Mouse (Mus musculus): ENCODE measurements around the gene Mrpl37. TPM values are rescaled to one million over a fixed set of nuclear protein-coding genes. Genes with fewer than 3 reads are reported as not detected.

The Mrpl37 gene
- polyA plus RNA-seq, 1 experiment from 2014 or later, result 80.8 TPM

DNA sequence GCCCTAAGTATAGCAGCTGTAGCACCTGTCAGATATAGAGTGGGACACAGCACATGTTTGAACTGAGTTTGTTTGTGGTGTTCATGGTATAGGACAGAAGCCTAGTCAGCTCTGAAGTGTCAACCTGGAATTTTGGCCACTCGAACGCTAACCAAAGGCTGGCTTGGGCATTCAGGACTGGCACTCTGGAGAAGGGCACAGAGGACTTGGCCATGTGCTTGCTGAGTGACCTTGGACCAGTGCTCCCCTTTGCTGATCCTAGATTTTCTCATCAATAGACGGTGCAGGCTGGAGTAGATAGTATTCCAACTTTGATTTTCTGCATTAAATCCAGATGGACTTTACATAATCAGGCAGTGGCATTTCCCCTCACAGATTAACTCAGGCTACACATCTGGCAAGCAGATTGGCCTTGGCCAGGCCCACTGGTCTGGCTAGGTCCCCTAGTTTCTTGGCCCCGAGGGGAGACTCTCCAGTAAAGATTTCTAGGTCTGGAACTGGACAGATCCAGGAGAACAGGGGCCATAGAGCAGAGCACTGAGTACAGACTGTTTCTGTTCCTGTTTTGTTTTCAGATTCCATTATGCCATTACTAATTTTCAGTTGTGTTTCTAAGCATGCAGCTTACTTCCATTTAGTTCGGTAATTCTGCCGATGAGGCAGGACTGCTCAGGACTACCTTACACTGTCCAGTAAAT, 53.4 kb downstream of the Mrpl37 start:
- H3K4me2 ChIP-seq (replicated peaks), result no peak overlapping the region
- WGBS, result 85% methylated on average over 6 of the region's 6 CpGs
- H3K4me1 ChIP-seq, result peaks cover 73% of the 10 kb centered on the region
- peaks cover 21% of the 10 kb centered on the region; the same call in 1 of the 2 replicates for H3K36me3 ChIP-seq
- no peak overlapping the region for H3K27ac ChIP-seq
- ATAC-seq (ENCODE audit: low FRiP score), result no peak
- H3K9me3 ChIP-seq (replicated peaks), result no peaks in the 10 kb centered on the region
- H3K9ac ChIP-seq, result no peak overlapping the region
- H3K4me3 ChIP-seq, result no peak overlapping the region
- H3K27me3 ChIP-seq, result no peaks in the 10 kb centered on the region

GRCm38 (mm10) chr4:107012574-107012973, 54.1 kb downstream of the Mrpl37 start:
- Histone ChIP-seq H3K36me3 (peaks cover 21% of the 10 kb centered on the region; the same call in 1 of the 2 replicates), H3K4me2 (replicated peaks) (no peak overlapping the region), H3K9me3 (replicated peaks) (no peaks in the 10 kb centered on the region), H3K4me3 (no peak overlapping the region), H3K27me3 (no peaks in the 10 kb centered on the region), H3K4me1 (peaks cover 66% of the 10 kb centered on the region), H3K27ac (no peak overlapping the region), H3K9ac (no peak overlapping the region)
- WGBS, result 90% methylated on average over 3 of the region's 3 CpGs
- ATAC-seq (ENCODE audit: low FRiP score), result no peak

- H3K27me3 ChIP-seq, result no peaks in the 10 kb centered on the region
- H3K4me1 ChIP-seq, result peaks cover 61% of the 10 kb centered on the region
- 77% methylated on average over 13 of the region's 13 CpGs for WGBS
- peaks cover 21% of the 10 kb centered on the region; the same call in 1 of the 2 replicates for H3K36me3 ChIP-seq
- no peak overlapping the region for H3K4me3 ChIP-seq
- H3K9ac ChIP-seq, result no peak overlapping the region
- H3K27ac ChIP-seq, result no peak overlapping the region
- H3K4me2 ChIP-seq (replicated peaks), result no peak overlapping the region
- no peak for ATAC-seq (ENCODE audit: low FRiP score)
- H3K9me3 ChIP-seq (replicated peaks), result no peaks in the 10 kb centered on the region
Measured at GRCm38 (mm10) chr4:107012005-107012478, 54.6 kb downstream of the Mrpl37 start.

DNA sequence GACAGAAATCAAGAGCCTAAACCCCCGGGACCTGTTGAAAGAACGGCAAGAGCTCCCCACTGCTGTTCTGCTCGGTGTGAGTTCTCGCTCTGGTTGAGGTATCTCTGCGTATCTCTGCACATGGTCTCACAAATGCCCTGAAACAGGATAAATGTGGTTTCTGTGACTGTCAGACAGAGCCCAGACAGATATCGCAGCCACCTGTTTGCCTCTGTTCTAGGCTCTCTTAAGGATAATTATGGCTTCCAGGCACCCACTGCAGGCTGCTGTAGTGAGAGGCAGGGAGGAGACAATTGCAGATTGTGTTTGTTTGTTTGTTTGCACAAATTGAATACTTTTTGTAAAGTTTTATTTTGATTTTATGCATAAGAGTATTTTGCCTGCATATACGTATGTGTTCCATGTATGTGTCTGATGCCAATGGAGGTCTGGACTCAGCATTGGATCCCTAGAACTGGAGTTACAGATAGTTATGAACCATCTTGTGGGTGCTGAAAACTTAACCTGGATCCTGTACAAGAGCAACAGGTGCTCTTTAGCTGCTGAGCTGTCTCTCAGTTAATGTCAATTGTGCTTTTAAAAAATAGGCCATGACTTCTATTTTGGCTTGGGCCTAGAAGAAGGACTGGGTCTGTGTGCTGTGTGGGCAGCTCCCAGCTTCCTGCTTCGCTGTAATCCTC, 55.2 kb downstream of the Mrpl37 start:
- Histone ChIP-seq H3K9ac (no peak overlapping the region), H3K27ac (no peak overlapping the region), H3K4me3 (no peak overlapping the region), H3K4me2 (replicated peaks) (no peak overlapping the region), H3K36me3 (peaks cover 21% of the 10 kb centered on the region; the same call in 1 of the 2 replicates), H3K4me1 (peaks cover 55% of the 10 kb centered on the region), H3K27me3 (no peaks in the 10 kb centered on the region), H3K9me3 (replicated peaks) (no peaks in the 10 kb centered on the region)
- no peak for ATAC-seq (ENCODE audit: low FRiP score)
- 90% methylated on average over 8 of the region's 8 CpGs for WGBS

DNA sequence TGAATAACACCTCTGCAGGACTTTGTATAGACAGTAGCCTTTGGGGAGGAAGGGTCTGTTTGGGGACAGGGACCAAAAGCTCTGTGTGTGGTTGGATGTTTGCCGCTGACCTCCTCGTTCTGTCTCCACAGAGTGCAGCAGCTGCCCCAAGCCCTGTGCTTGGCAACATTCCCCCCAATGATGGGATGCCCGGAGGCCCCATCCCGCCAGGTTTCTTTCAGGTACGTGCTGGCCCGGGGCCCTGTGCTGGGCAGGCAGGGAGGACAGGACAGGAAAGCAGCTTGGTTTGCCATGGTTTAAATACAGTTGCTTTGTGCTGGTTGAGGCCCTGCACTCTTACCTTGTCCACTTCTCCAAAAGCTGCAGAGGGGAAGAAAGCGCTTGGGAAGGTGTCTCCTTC, 57.1 kb downstream of the Mrpl37 start:
- no peak overlapping the region for H3K4me3 ChIP-seq
- no peak overlapping the region for H3K9ac ChIP-seq
- no peak for ATAC-seq (ENCODE audit: low FRiP score)
- H3K4me1 ChIP-seq, result peaks cover 36% of the 10 kb centered on the region
- H3K27me3 ChIP-seq, result no peaks in the 10 kb centered on the region
- WGBS, result 91% methylated on average over 7 of the region's 7 CpGs
- no peak overlapping the region for H3K4me2 ChIP-seq (replicated peaks)
- no peaks in the 10 kb centered on the region for H3K9me3 ChIP-seq (replicated peaks)
- no peak overlapping the region for H3K27ac ChIP-seq
- H3K36me3 ChIP-seq, result peaks cover 16% of the 10 kb centered on the region; the same call in 1 of the 2 replicates

DNA sequence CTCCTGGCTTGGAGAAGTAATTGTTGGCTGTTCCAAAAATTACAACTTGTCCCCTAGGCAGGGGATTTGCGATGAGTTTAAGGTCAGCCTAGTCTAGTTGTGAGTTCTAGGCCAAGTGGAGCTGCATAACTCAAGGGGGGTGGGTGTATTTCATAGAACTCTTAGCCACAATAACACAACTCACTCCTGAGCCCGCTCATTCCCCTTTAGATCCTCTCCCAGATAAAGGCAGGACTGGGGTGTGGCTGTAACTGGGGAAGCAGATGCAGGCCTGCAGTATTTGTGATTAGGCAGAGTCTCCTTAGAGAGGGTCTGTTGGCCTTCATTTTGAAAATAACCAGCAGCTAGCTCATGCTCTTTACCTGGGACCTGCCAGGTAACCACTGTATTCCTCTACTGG, 58.5 kb downstream of the Mrpl37 start:
- no peak for ATAC-seq (ENCODE audit: low FRiP score)
- Histone ChIP-seq H3K27me3 (no peaks in the 10 kb centered on the region), H3K9ac (no peak overlapping the region), H3K4me2 (replicated peaks) (no peak overlapping the region), H3K9me3 (replicated peaks) (no peaks in the 10 kb centered on the region), H3K27ac (no peak overlapping the region), H3K36me3 (peaks cover 15% of the 10 kb centered on the region; the same call in 1 of the 2 replicates), H3K4me3 (no peak overlapping the region), H3K4me1 (peaks cover 33% of the 10 kb centered on the region)
- 98% methylated on average over 2 of the region's 2 CpGs for WGBS

GRCm38 (mm10) chr4:107007359-107007758, 59.3 kb downstream of the Mrpl37 start:
- Histone ChIP-seq H3K27ac (no peak overlapping the region), H3K9ac (no peak overlapping the region), H3K36me3 (peaks cover 10% of the 10 kb centered on the region; the same call in 1 of the 2 replicates), H3K4me3 (no peak overlapping the region), H3K9me3 (replicated peaks) (no peaks in the 10 kb centered on the region), H3K4me2 (replicated peaks) (no peak overlapping the region), H3K27me3 (no peaks in the 10 kb centered on the region), H3K4me1 (peaks cover 32% of the 10 kb centered on the region)
- ATAC-seq (ENCODE audit: low FRiP score), result no peak
- 91% methylated on average over 6 of the region's 8 CpGs for WGBS

DNA sequence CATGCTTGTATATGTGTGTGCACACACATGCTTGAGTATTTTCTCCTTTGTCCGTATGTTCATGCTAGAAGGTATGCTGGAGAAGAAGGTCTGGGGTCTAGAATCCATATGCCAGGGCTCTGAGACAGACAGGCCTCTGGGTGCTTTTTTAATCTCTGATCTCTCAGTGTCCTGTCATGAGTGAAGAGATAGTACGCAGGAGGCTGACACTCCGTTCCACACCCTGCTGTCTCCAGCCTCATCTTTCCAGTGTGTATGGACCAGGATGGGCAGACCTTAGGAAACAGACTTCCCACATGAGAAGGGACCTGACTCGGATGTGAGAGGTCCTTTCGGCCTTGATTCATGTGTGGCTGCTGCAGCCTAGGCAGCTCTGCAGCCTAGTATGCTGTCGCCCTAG, 59.9 kb downstream of the Mrpl37 start:
- H3K4me3 ChIP-seq, result no peak overlapping the region
- ATAC-seq (ENCODE audit: low FRiP score), result no peak
- 95% methylated on average over 6 of the region's 6 CpGs for WGBS
- no peaks in the 10 kb centered on the region for H3K27me3 ChIP-seq
- no peak overlapping the region for H3K4me2 ChIP-seq (replicated peaks)
- H3K9ac ChIP-seq, result no peak overlapping the region
- no peaks in the 10 kb centered on the region for H3K9me3 ChIP-seq (replicated peaks)
- peaks cover 33% of the 10 kb centered on the region for H3K4me1 ChIP-seq
- no peak overlapping the region for H3K27ac ChIP-seq
- H3K36me3 ChIP-seq, result peaks cover 10% of the 10 kb centered on the region; the same call in 1 of the 2 replicates

- Histone ChIP-seq H3K9me3 (replicated peaks) (no peaks in the 10 kb centered on the region), H3K27me3 (no peaks in the 10 kb centered on the region), H3K27ac (no peak overlapping the region), H3K4me1 (peaks cover 36% of the 10 kb centered on the region), H3K36me3 (peaks cover 10% of the 10 kb centered on the region; the same call in 1 of the 2 replicates), H3K9ac (no peak overlapping the region), H3K4me3 (no peak overlapping the region), H3K4me2 (replicated peaks) (no peak overlapping the region)
- no peak for ATAC-seq (ENCODE audit: low FRiP score)
- 83% methylated on average over 4 of the region's 4 CpGs for WGBS
Measured at GRCm38 (mm10) chr4:107006229-107006628, 60.4 kb downstream of the Mrpl37 start.

Other genes starting within 250 kb of the Mrpl37 start
- gene Ssbp3, start 156.2 kb downstream of the Mrpl37 start, polyA plus RNA-seq (2016; fragmentation: Nextera tagmentation; extraction: Ambion mirVana), result 285 and 302 TPM in 2 replicates
- gene Cyb5rl, start 120 bp upstream of the Mrpl37 start, polyA plus RNA-seq (2016; fragmentation: Nextera tagmentation; extraction: Ambion mirVana), result 4.1 and 4.5 TPM in 2 replicates
- 0.10 TPM in 1 of 2 replicates, not detected in the other for gene Cdcp2, start 30.0 kb upstream of the Mrpl37 start, polyA plus RNA-seq (2016; fragmentation: Nextera tagmentation; extraction: Ambion mirVana)
- 390 and 391 TPM in 2 replicates for gene Tmem59, start 111.5 kb upstream of the Mrpl37 start, polyA plus RNA-seq (2016; fragmentation: Nextera tagmentation; extraction: Ambion mirVana)
- 20.8 and 35.2 TPM in 2 replicates for gene Tceanc2, start 112.2 kb upstream of the Mrpl37 start, polyA plus RNA-seq (2016; fragmentation: Nextera tagmentation; extraction: Ambion mirVana)
- gene Ldlrad1, start 142.3 kb upstream of the Mrpl37 start, polyA plus RNA-seq (2016; fragmentation: Nextera tagmentation; extraction: Ambion mirVana), result not detected in 2 replicates
- 73.5 TPM in 2 replicates for gene Lrrc42, start 186.7 kb upstream of the Mrpl37 start, polyA plus RNA-seq (2016; fragmentation: Nextera tagmentation; extraction: Ambion mirVana)
- gene Hspb11, start 186.7 kb upstream of the Mrpl37 start, polyA plus RNA-seq (2016; fragmentation: Nextera tagmentation; extraction: Ambion mirVana), result 42.7 and 44.3 TPM in 2 replicates
- gene Dio1, start 240.3 kb upstream of the Mrpl37 start, polyA plus RNA-seq (2016; fragmentation: Nextera tagmentation; extraction: Ambion mirVana), result not detected in 2 replicates
- gene Yipf1, start 247.5 kb upstream of the Mrpl37 start, polyA plus RNA-seq (2016; fragmentation: Nextera tagmentation; extraction: Ambion mirVana), result 42.2 and 53.8 TPM in 2 replicates

All from hindbrain, embryonic 12.5 days (tissue).